Mouse (Mus musculus): ENCODE results near the gene Bcar1. TPM values are rescaled to one million over a fixed set of nuclear protein-coding genes. Genes with fewer than 3 reads are reported as not detected.
A peak's percentile ranks its signal among the peaks of the same experiment; 100 is the strongest.

The Bcar1 gene
- polyA plus RNA-seq, 1 experiment from 2014 or later: 56.3 TPM

DNA sequence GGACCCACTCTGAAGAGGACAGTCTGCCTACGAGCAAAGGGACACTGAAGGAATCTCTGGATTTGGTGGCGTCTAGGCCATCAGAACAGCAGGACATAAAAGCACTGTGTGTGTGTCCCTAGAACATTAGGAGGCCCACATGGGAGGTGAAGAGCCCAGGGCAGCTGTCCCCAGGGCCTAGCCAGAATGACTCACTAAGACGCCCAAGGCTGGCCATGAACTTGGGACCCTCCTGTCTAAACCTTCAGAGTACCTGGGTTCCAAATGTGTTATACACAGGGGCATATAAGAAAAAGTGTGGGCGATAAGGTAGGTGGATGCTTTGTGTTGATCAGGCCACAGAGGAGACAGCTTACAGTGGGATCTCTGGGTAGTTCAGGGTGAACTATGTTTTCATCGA, 42.9 kb downstream of the Bcar1 start:
- no peaks in the 10 kb centered on the region for H3K36me3 ChIP-seq (ENCODE audit: insufficient read depth)
- H3K27me3 ChIP-seq (ENCODE audit: insufficient read depth, low read length): no peaks in the 10 kb centered on the region
- H3K4me3 ChIP-seq (ENCODE audit: low read depth, low read length): no peak overlapping the region
- no peaks in the 10 kb centered on the region for H3K4me1 ChIP-seq (ENCODE audit: insufficient read depth)
- WGBS: 83% methylated on average over 5 of the region's 5 CpGs
- DNase-seq (no peak), ATAC-seq (ENCODE audit: insufficient read depth) (no peak)
- H3K9ac ChIP-seq: no peak overlapping the region
- no peak overlapping the region for H3K4me2 ChIP-seq
- H3K9me3 ChIP-seq (ENCODE audit: low read depth, low read length): no peaks in the 10 kb centered on the region
- TF ChIP-seq CTCF (IDR thresholded peaks at IDR 0.05; ENCODE audit: low read depth): no peak
- H3K27ac ChIP-seq (ENCODE audit: low read depth): no peak overlapping the region

DNA sequence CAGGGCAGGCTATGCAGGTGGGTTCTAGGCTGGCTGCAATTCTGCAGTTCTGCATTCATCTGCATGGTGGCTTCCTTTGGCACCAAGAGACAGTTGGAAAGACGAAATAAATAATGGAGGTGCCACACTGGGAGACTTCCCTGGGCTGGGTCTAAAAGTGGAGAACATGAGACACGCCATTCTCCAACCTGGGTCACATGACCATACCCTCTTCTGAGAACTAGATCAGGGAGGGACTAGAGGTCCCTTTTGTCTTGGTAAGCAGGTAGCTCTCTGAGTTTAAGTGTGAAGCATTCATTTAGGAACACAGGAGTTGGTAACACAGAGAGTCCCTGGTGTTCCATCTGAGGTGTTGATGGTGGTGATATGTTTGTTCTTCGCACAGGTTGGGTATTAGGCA, 43.4 kb downstream of the Bcar1 start:
- 68% methylated on average over 3 of the region's 3 CpGs for WGBS
- TF ChIP-seq CTCF (IDR thresholded peaks at IDR 0.05; ENCODE audit: low read depth): no peak

DNA sequence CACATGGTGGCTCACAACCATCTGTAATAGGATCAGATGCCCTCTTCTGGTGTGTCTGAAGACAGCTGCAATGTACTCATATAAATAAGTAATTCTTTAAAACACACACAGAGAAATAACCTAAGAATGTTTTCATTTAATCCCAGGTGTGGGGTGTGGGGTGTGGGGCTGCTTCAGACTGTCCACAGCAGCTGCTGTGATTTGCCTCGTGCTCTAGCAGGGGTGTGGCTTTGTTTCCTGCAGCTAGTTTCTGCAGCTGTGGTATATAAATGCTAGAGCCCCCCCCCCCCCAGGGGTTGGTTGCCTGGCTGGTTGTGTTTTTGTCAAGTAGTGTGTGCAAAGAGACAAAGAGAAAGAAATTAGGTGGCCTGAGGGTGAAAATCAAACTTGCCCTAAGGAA, 44.6 kb downstream of the Bcar1 start:
- no peak for DNase-seq
- no peak overlapping the region for H3K9ac ChIP-seq
- no peaks in the 10 kb centered on the region for H3K9me3 ChIP-seq (ENCODE audit: low read depth, low read length)
- no peak for TF ChIP-seq CTCF (IDR thresholded peaks at IDR 0.05; ENCODE audit: low read depth)
- no peak overlapping the region for H3K4me2 ChIP-seq
- no peaks in the 10 kb centered on the region for H3K36me3 ChIP-seq (ENCODE audit: insufficient read depth)
- WGBS: 23% methylated on average over 1 of the region's 1 CpGs
- no peak for ATAC-seq (ENCODE audit: insufficient read depth)
- no peak overlapping the region for H3K27ac ChIP-seq (ENCODE audit: low read depth)
- no peaks in the 10 kb centered on the region; the same call in 1 of the 2 replicates for H3K4me1 ChIP-seq (ENCODE audit: insufficient read depth)
- no peak overlapping the region for H3K4me3 ChIP-seq (ENCODE audit: low read depth, low read length)
- H3K27me3 ChIP-seq (ENCODE audit: insufficient read depth, low read length): no peaks in the 10 kb centered on the region

More for the DNA sequence above, 43.4 kb downstream of the Bcar1 start:
- ATAC-seq (ENCODE audit: insufficient read depth) (no peak), DNase-seq (no peak)
- Histone ChIP-seq H3K27ac (ENCODE audit: low read depth) (no peak overlapping the region), H3K9ac (no peak overlapping the region), H3K27me3 (ENCODE audit: insufficient read depth, low read length) (no peaks in the 10 kb centered on the region), H3K4me1 (ENCODE audit: insufficient read depth) (no peaks in the 10 kb centered on the region; the same call in 1 of the 2 replicates), H3K4me2 (no peak overlapping the region), H3K4me3 (ENCODE audit: low read depth, low read length) (no peak overlapping the region), H3K9me3 (ENCODE audit: low read depth, low read length) (no peaks in the 10 kb centered on the region), H3K36me3 (ENCODE audit: insufficient read depth) (no peaks in the 10 kb centered on the region)

DNA sequence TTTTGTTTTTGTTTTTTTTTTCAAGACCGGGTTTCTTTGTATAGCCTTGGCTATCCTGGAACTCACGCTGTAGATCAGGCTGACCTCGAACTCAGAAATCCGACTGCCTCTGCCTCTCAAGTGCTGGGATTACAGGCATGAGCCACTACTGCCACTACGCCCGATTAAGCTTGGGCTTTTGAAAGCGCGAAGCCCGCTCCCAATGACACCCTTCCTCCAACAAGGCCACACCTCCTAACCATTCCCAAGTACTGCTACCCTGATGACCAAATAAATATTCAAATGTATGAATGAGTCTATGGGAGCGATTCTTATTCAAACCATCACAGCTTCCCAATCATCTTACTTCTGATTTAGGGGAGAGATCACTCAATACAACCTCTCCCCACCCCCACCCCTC, 46.0 kb downstream of the Bcar1 start:
- no peak for ATAC-seq (ENCODE audit: insufficient read depth)

DNA sequence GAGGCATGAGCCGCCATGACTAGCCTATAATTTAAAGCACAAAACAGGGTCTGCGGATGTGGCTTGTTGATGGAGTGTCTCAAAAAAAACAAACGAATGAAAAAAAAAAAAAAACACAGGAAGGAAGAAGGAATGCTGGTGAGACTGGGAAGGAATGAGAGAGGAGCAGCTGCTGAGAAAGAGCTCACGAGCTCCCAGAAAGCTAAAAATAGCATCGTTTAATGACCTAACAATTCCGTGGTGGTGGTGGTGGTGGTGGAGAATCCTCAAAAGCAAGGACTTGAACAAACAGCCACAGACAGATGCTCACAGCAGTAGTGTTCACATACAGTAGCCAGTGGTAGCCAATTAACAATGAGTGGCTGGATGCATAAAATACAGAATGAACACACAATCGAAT, 48.2 kb downstream of the Bcar1 start:
- no peaks in the 10 kb centered on the region for H3K27me3 ChIP-seq (ENCODE audit: insufficient read depth, low read length)
- TF ChIP-seq CTCF (IDR thresholded peaks at IDR 0.05; ENCODE audit: low read depth): no peak
- no peak overlapping the region for H3K27ac ChIP-seq (ENCODE audit: low read depth)
- no peak overlapping the region for H3K9ac ChIP-seq
- no peaks in the 10 kb centered on the region; the same call in 1 of the 2 replicates for H3K4me1 ChIP-seq (ENCODE audit: insufficient read depth)
- no peak for DNase-seq
- no peaks in the 10 kb centered on the region for H3K36me3 ChIP-seq (ENCODE audit: insufficient read depth)
- WGBS: 41% methylated on average over 7 of the region's 7 CpGs
- ATAC-seq (ENCODE audit: insufficient read depth): no peak
- no peaks in the 10 kb centered on the region for H3K9me3 ChIP-seq (ENCODE audit: low read depth, low read length)
- H3K4me2 ChIP-seq: no peak overlapping the region
- no peak overlapping the region for H3K4me3 ChIP-seq (ENCODE audit: low read depth, low read length)

More for the DNA sequence above, 46.0 kb downstream of the Bcar1 start:
- no peak overlapping the region for H3K4me3 ChIP-seq (ENCODE audit: low read depth, low read length)
- no peaks in the 10 kb centered on the region for H3K36me3 ChIP-seq (ENCODE audit: insufficient read depth)
- no peak overlapping the region for H3K9ac ChIP-seq
- no peaks in the 10 kb centered on the region for H3K27me3 ChIP-seq (ENCODE audit: insufficient read depth, low read length)
- H3K27ac ChIP-seq (ENCODE audit: low read depth): no peak overlapping the region
- no peak for TF ChIP-seq CTCF (IDR thresholded peaks at IDR 0.05; ENCODE audit: low read depth)
- H3K4me2 ChIP-seq: no peak overlapping the region
- DNase-seq: no peak
- H3K4me1 ChIP-seq (ENCODE audit: insufficient read depth): no peaks in the 10 kb centered on the region; the same call in 1 of the 2 replicates
- no peaks in the 10 kb centered on the region for H3K9me3 ChIP-seq (ENCODE audit: low read depth, low read length)
- 79% methylated on average over 10 of the region's 10 CpGs for WGBS

DNA sequence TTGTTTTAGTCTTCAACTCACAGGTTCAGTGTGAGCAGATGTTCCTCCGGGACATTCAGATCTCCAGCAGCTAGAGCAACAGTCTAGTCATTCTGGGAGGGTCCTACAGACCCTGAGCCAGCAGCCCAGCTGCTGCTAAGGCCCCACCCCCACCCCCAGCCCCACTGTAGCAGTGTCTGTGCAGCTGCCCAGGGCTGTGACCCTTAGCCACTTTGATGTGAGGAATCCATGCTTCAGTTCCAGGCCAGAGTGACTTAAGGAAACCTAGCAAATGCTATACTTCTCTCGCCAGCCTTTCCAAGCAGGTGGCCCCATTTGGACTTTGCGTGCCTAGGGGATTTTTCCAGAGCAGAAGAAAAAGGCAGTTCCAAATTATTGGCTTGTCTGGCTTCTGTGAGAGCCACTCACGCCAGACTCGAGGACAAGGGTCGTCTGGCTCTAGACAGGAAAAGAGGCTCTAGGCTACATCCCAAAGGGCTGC, 50.3 kb downstream of the Bcar1 start:
- Histone ChIP-seq H3K4me3 (ENCODE audit: low read depth, low read length) (no peak overlapping the region), H3K4me1 (ENCODE audit: insufficient read depth) (no peaks in the 10 kb centered on the region; the same call in 1 of the 2 replicates), H3K27me3 (ENCODE audit: insufficient read depth, low read length) (no peaks in the 10 kb centered on the region), H3K9me3 (ENCODE audit: low read depth, low read length) (no peaks in the 10 kb centered on the region), H3K27ac (ENCODE audit: low read depth) (no peak overlapping the region), H3K9ac (no peak overlapping the region), H3K36me3 (ENCODE audit: insufficient read depth) (no peaks in the 10 kb centered on the region), H3K4me2 (no peak overlapping the region)
- no peak for TF ChIP-seq CTCF (IDR thresholded peaks at IDR 0.05; ENCODE audit: low read depth)
- WGBS: 46% methylated on average over 6 of the region's 6 CpGs
- ATAC-seq (ENCODE audit: insufficient read depth) (peak; percentile 62; the same call in 1 of the 2 replicates), DNase-seq (peak; percentile 34)

DNA sequence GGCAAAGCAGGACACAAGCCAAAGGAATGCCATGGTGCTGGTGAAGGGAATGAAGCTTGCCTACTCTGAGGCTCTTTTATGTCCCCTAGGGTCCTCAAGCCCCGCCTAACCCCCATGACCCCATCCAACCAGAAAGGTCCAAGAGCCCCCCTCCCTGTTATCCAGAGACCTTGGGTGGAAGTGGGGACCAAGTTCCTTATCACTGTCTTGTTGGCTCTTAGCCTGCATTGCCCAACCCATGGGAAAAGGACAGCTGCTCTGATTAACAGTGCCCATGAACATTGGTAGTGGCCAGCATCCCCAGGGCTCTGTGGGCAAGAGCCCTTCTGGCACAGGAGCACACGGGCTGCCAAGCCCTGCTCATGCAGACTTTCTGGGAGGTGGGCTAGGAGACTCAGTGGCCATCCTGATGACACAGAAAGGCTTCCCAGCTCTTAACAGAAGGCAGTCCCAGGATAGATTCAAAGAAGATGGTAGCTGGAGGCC, 52.6 kb downstream of the Bcar1 start, which contains the start of gene Ctrb1:
Gene Ctrb1, minus strand, starts transcription at position 51 of the 486 bp plus-strand sequence.
- Histone ChIP-seq H3K4me3 (ENCODE audit: low read depth, low read length) (no peak within 1 kb of the TSS), H3K36me3 (ENCODE audit: insufficient read depth) (no peaks in the 10 kb centered on the region), H3K9me3 (ENCODE audit: low read depth, low read length) (no peaks in the 10 kb centered on the region), H3K4me2 (no peak within 1 kb of the TSS), H3K9ac (no peak within 1 kb of the TSS), H3K27ac (ENCODE audit: low read depth) (no peak within 1 kb of the TSS), H3K4me1 (ENCODE audit: insufficient read depth) (no peaks in the 10 kb centered on the region; the same call in 1 of the 2 replicates), H3K27me3 (ENCODE audit: insufficient read depth, low read length) (no peaks in the 10 kb centered on the region)
- WGBS: 78% methylated on average over 2 of the region's 2 CpGs
- TF ChIP-seq CTCF (IDR thresholded peaks at IDR 0.05; ENCODE audit: low read depth): no peak
- no peak for DNase-seq
- no peak for ATAC-seq (ENCODE audit: insufficient read depth)

All from lung, embryonic 14.5 days (tissue).